Mouse (Mus musculus) cortical plate, adult 2 months (tissue): Measurements from ENCODE around the gene Tbce. TPM values are rescaled to one million over a fixed set of nuclear protein-coding genes. Genes with fewer than 3 reads are reported as not detected.
A peak's percentile ranks its signal among the peaks of the same experiment; 100 is the strongest.

Experiments used
- H3K27ac ChIP-seq: fragments of 200-500 bp; 2 replicates; pipeline ENCODE4 v1.5.1; 2012; ENCODE audit warnings: low read length, control low read depth, inconsistent platforms; ENCODE audit not compliant: insufficient read depth
- H3K4me1 ChIP-seq: fragments of 200-500 bp; 2 replicates; pipeline ENCODE4 v1.6.1; 2011; ENCODE audit warnings: low read length; ENCODE audit not compliant: control insufficient read depth, insufficient read depth
- H3K4me3 ChIP-seq: fragments of 200-500 bp; 2 replicates; pipeline ENCODE4 v1.5.1; 2011; ENCODE audit warnings: mild to moderate bottlenecking, low read length, control low read depth; ENCODE audit not compliant: insufficient read depth
- CTCF ChIP-seq: fragments of 200-500 bp; IDR thresholded peaks from 2 replicates; pipeline ENCODE4 v1.5.1; 2011; ENCODE audit warnings: mild to moderate bottlenecking, control low read depth, low read length; ENCODE audit not compliant: insufficient read depth; ENCODE audit errors: extremely low read depth
- POLR2A ChIP-seq: fragments of 200-500 bp; IDR thresholded peaks from 2 replicates; pipeline ENCODE4 v1.6.1; 2011; ENCODE audit warnings: mild to moderate bottlenecking, low read length, control low read depth; ENCODE audit not compliant: insufficient read depth; ENCODE audit errors: extremely low read depth
- polyA plus RNA-seq: library from polyadenylated mRNA; depleted of rRNA; stranded (reverse); fragments of >200 nt; gene quantifications from 2 replicates; pipeline ENCODE4 v1.2.3, GENCODE M21; 2012; rRNA removed

Gene Tbce
- polyA plus RNA-seq, 1 experiment: 178 TPM

GRCm38 (mm10) chr13:13956686-13957085 is 82.8 kb downstream of the Tbce start:
- no peak for TF ChIP-seq CTCF
- no peak for TF ChIP-seq POLR2A
- no peak overlapping the region for H3K27ac ChIP-seq

GRCm38 (mm10) chr13:13954931-13955330 is 84.5 kb downstream of the Tbce start:
- H3K4me1 ChIP-seq: peaks cover 2% of the 10 kb centered on the region; the same call in 1 of the 2 replicates
- TF ChIP-seq POLR2A (no peak), CTCF (no peak)
- peak overlapping the region; percentile 69 for H3K4me3 ChIP-seq
- no peak overlapping the region for H3K27ac ChIP-seq

More at GRCm38 (mm10) chr13:13956686-13957085, 82.8 kb downstream of the Tbce start:
- Histone ChIP-seq H3K4me3 (no peak overlapping the region), H3K4me1 (peaks cover 2% of the 10 kb centered on the region)

DNA sequence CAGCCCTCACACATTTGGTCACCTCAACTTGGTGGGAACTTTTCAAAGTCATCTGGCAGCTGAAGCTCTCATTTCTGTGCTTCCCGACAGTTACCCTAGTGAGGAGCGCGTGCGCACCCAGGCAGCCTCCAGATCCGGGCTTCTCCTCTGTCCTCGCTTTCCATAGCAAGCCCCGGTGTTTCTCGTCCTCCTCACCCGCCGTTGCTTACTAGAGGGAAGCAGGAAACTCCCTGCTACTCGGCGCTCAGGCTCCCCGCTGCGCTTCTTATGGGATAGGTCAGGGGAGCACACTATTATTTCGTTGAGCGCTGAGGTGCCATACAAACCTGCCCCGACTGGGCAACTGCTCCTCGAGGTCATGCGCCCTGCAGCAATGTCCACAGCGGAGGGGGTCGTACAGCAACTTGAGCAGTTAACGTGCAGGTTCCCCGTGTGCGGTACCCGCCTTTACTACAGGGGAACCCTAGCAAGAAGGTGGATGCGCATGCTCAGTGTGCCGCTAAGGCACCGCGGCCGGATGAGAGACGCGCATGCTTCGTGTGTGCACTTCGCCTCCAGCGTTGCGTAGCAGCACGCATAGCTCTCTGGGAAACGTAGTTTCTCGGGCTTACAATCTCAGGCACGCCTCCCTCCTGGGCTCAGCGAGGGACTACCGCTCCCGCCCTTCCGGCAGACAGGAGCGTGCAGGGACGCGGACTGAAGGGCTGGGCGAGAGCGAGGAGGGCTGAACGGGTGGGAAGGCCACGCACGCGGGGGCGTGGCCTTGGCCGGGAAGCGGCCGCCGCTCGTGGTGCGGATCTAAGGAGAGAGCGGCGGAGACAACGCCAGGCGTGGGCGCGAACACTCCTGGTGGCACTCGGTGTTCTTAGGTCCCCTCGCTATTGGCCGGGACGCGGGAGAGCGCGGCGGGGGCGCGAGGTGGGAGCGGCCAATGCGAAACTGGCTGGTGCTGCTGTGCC is 85.3 kb downstream of the Tbce start, which contains the start of gene B3galnt2:
Gene B3galnt2 (plus strand): TSS at position 596 of the 959 bp plus-strand sequence.
- Histone ChIP-seq H3K4me3 (peak within 1 kb of the TSS; percentile 69), H3K27ac (no peak within 1 kb of the TSS), H3K4me1 (peaks cover 2% of the 10 kb centered on the region; the same call in 1 of the 2 replicates)
- peak; percentile 97 for TF ChIP-seq POLR2A
- no peak for TF ChIP-seq CTCF

Other genes with a start within 250 kb of the Tbce start
- 19.8 and 22.2 TPM in 2 replicates for gene B3galnt2, start 85.2 kb downstream of the Tbce start, polyA plus RNA-seq
- 26.3 and 29.2 TPM in 2 replicates for gene Arid4b, start 23.6 kb upstream of the Tbce start, polyA plus RNA-seq
- gene Ggps1, start 23.9 kb upstream of the Tbce start, polyA plus RNA-seq: 47.4 and 51.0 TPM in 2 replicates